Comparison of ENCODE assay signal across 17 mouse cellular contexts in the genomic region with DNA sequence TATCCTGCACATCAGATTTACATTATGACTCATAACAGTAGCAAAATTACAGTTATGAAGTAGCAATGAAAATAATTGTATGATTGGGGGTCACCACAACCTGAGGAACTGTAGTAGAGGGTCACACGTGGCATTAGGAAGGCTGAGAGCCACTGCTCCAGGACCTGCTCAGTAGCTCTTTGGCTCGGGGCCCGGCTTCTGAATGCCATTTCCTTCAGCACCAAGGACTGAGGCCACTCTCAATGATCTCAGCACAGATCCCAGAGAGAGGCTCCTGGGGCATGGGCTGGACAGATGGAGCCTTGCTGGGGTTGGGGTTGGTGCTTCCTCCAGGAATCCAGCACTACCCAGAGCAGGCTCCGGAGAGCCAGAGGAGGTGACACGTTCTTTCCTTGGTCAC. TPM values are rescaled to one million over a fixed set of nuclear protein-coding genes. Genes with fewer than 3 reads are reported as not detected.
A peak's percentile ranks its signal among the peaks of the same experiment; 100 is the strongest.
DNase-seq lines count a peak whose midpoint lies in the region; ATAC-seq lines count a peak whose summit lies in the region.
"Had no signal": no experiment of that assay in that cellular context is flagged by ENCODE, and none has a peak within 500 bp of the region (broad histone marks: within the 10 kb centered on the region; RNA-seq: fewer than 3 reads in every experiment).

No protein-coding gene starts in this region.

- peaks cover 33% of the 10 kb centered on the region for H3K4me1 ChIP-seq in kidney, embryonic 15.5 days

- H3K27ac ChIP-seq in kidney, embryonic 15.5 days = no peak overlapping the region
- H3K27ac ChIP-seq: hindbrain, embryonic 14.5 days; liver, embryonic 12.5 days; stomach, postnatal 0 days had no signal

- H3K4me3 ChIP-seq in kidney, embryonic 15.5 days (replicated peaks) = no peak overlapping the region
- H3K4me3 ChIP-seq: liver, embryonic 12.5 days had no signal

- WGBS in kidney, embryonic 15.5 days = 87% methylated on average over 5 of the region's 5 CpGs

- H3K36me3 ChIP-seq in kidney, embryonic 15.5 days = 0 out of 2 replicates have a peak, but pooled peaks cover 3% of the 10 kb centered on the region
- H3K36me3 ChIP-seq: liver, embryonic 12.5 days had no signal

- no peak overlapping the region for H3K4me2 ChIP-seq in kidney, embryonic 15.5 days
- H3K4me2 ChIP-seq: hindbrain, embryonic 14.5 days had no signal

- H3K9me3 ChIP-seq in kidney, embryonic 15.5 days (replicated peaks) = no peaks in the 10 kb centered on the region
- H3K9me3 ChIP-seq: liver, embryonic 12.5 days had no signal

- H3K9ac ChIP-seq in kidney, embryonic 15.5 days = no peak overlapping the region
- H3K9ac ChIP-seq: hindbrain, embryonic 14.5 days; liver, embryonic 12.5 days had no signal

- ATAC-seq in kidney, embryonic 15.5 days (replicated peaks; ENCODE audit: low FRiP score) = no peak
- ATAC-seq in monocyte, adult 5-6 weeks (replicated peaks; ENCODE audit: insufficient number of reproducible peaks, low FRiP score, low TSS enrichment, poor library complexity, severe bottlenecking) = no peak
- ATAC-seq in activated CD4-positive, CD25-positive, alpha-beta regulatory T cell, adult 4 months = no peak
- ATAC-seq: forebrain, embryonic 14.5 days; liver, embryonic 12.5 days; lung, postnatal 0 days had no signal

- no peaks in the 10 kb centered on the region for H3K27me3 ChIP-seq in kidney, embryonic 15.5 days

- DNase-seq in cerebellum, postnatal 10 days = peak; percentile 28 to 46
- no peak for DNase-seq in cerebellum, adult 11-12 months
- DNase-seq in kidney, postnatal 14 days = peak; percentile 36
- peak; percentile 25 for DNase-seq in 3T3-L1 (ENCODE audit: low read depth, low spot score)
- DNase-seq in adrenal gland, postnatal 10 days = peak; percentile 79
- DNase-seq: cerebellum, adult 11 months; left cerebral cortex, postnatal 4 days; thymus, postnatal 25 days had no signal

RNA-seq across cellular contexts. Expression of gene Prodh, which starts 2.9 kb away (rescaled TPM):
- polyA plus RNA-seq in kidney, embryonic 15.5 days (2015; fragmentation: Nextera tagmentation; extraction: Ambion mirVana) = 19.5 and 20.5 TPM in 2 replicates
- 10 to 100 TPM; 14.9 to 16.5 TPM for total RNA-seq in adrenal gland, postnatal 10 days (2021)
- total RNA-seq in monocyte, adult 5-6 weeks (2017) = 6.4 to 11.0 TPM (median 7.1 TPM) in 3 replicates
- 1 to 10 TPM; 2.9 to 4.2 TPM for polyA plus RNA-seq in activated CD4-positive, CD25-positive, alpha-beta regulatory T cell, adult 4 months (2017; shearing (Covaris generic))

RNA-seq across cellular contexts. Expression of gene Dgcr6, which starts 34.4 kb away (rescaled TPM):
- polyA plus RNA-seq in kidney, embryonic 15.5 days (2015; fragmentation: Nextera tagmentation; extraction: Ambion mirVana) = 93.2 and 105 TPM in 2 replicates
- total RNA-seq in adrenal gland, postnatal 10 days (2021) = 10 to 100 TPM; 57.4 to 60.9 TPM
- total RNA-seq in monocyte, adult 5-6 weeks (2017) = 0.67 to 3.5 TPM (median 1.3 TPM) in 3 replicates
- 10 to 100 TPM; 15.6 to 19.7 TPM for polyA plus RNA-seq in activated CD4-positive, CD25-positive, alpha-beta regulatory T cell, adult 4 months (2017; shearing (Covaris generic))

RNA-seq across cellular contexts. Expression of gene Rtn4r, which starts 40.3 kb away (rescaled TPM):
- polyA plus RNA-seq in kidney, embryonic 15.5 days (2015; fragmentation: Nextera tagmentation; extraction: Ambion mirVana) = 2.6 and 3.6 TPM in 2 replicates
- total RNA-seq in adrenal gland, postnatal 10 days (2021) = under 1 TPM; 0.66 to 0.94 TPM
- 0.38 TPM in 1 of 3 replicates, not detected in the others for total RNA-seq in monocyte, adult 5-6 weeks (2017)
- polyA plus RNA-seq in activated CD4-positive, CD25-positive, alpha-beta regulatory T cell, adult 4 months (2017; shearing (Covaris generic)) = not detected
- total RNA-seq: neutrophil, adult 5-6 weeks had no signal

Comparison
In these comparisons a context has a peak if more than half of its experiments do, and no peak if none do; other contexts are left out.
1. RNA of gene Dgcr6, which starts 34.4 kb away (total RNA-seq): 57.4 to 60.9 TPM in adrenal gland, postnatal 10 days; 0.67 to 3.5 TPM in monocyte, adult 5-6 weeks; every median in the first group is over 10 times any median in the second.